Mouse (Mus musculus): ENCODE results near the gene Pepd.

Pepd gene

DNA sequence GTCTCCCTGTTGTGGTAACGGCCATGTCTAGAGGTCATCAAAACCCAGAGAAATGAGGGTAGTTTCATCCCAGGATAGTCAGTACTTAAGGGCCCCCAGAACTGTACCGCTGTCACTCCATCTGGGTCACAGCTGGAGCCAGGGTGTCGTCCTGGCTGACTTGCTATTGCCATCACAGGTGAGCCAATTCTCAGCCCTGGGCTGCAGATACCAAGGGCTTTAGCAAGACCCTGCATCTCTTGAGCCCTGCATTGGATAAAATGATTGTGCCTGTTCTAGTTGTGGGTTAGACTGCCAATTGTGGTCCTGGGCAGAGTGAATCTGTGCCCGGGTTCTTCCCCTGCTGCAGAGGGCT, 114.1 kb downstream of the Pepd start:
- no peak for DNase-seq (ENCODE audit: extremely low read depth, low read depth, low spot score)

DNA sequence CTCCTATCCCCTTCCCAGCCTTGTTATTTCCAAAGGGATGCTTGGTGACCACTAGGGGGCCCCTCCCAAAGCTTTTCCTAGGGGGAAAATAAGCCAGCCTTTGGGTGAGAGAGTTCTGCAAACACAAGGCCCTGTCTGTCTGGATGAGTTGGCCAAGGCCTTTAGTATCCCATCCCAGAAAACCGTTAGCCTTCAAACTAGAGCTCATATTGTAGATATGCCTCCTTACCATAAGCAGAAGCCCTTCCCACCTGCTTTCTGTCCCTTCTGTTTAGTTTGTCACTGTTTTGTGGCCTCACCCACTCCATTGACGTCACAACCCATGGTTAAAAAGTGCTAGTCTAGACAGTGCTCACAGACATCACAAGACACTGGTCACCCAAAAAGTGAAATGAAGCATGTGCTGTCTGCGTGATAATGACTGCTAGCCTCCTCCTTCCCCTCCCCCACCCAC, 114.7 kb downstream of the Pepd start:
- no peak for DNase-seq (ENCODE audit: extremely low read depth, low read depth, low spot score)

DNA sequence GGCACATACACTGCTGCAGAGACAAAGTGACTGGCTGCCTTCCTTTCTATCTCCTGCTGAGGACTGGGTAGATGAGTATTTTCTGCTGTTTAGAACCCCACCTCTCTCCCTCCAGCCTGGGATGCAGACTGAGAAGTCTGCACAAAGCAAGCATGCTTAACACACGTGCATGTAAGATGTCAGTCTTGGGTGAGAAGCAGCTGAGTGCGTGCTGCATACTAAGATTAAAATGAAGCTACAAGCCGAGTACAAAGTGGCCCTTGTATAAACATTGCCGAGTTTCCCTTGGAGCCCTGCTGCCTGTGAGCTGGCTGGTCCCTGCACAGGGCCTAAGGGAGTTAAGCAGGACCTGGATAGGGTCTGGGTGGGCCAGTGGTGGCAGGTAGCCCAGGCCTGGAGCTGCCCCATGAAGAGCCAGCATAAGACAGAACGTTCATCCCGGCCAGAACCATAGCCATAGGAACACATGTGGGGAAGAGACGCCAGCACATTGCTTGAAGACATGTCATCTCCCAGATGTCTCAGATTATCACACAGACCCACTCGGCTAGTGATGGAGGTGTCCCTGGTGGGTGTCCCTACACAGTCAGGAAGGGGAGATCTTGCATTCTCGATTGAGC, 115.7 kb downstream of the Pepd start:
- DNase-seq (ENCODE audit: extremely low read depth, low read depth, low spot score), result no peak

DNA sequence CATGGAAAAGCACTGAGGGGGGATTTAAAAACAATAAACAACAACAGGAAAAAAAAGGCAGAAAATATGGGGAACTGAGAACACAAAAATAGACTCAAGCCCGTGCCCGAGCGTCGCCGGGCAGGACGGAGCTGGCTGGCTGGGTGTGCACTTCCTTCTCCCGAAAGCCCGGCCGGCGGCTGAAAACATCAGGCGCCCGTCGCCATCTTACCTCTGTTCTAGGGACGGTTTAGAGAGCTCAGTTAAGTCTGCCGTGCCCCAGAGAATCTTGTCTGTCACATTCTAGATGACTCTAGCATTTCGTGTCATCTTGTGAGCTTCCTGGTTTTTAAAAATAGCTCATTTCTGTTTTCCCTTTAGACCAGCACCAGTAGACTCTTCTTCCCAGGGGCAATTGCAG, 116.4 kb downstream of the Pepd start:
- DNase-seq (ENCODE audit: extremely low read depth, low read depth, low spot score), result no peak

DNA sequence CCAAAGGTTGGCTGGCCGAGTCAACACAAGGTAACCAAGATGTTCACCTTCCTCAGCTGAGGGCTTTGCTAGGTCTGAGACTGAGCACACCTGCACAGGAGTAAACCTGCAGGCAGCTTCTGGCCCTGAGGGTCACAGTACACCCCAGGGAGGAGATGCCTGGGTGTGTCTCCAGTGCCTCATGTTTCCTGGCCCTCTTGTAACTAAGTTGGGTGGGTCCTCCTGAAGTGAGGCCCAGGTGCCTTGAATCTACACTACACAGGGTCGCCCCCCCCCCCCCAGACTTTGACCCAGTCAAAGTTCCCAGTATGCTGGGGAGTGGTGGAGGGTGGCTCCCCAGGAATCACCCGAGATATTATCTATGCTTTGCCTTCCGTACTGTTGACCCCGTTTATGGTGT, 117.0 kb downstream of the Pepd start:
- no peak for DNase-seq (ENCODE audit: extremely low read depth, low read depth, low spot score)

DNA sequence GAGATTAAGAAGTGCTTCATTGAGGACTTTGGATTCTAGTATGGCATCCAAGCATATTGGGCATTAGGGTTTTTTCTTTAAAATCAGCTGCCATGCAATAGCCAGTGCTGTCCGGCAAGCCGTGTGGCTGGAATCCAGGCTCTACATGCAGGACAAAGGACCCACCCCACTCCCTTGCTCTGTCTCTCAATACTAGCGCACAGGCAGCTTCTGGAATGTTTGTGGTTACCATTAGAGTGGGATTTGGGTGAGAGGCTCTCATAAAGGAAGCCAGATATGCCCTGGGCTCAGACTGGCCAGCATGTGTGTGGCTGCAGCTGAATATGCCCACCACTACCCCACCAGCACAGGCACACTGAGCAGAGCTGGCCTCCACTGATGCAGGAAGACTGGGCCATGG, 117.5 kb downstream of the Pepd start:
- no peak for DNase-seq (ENCODE audit: extremely low read depth, low read depth, low spot score)

DNA sequence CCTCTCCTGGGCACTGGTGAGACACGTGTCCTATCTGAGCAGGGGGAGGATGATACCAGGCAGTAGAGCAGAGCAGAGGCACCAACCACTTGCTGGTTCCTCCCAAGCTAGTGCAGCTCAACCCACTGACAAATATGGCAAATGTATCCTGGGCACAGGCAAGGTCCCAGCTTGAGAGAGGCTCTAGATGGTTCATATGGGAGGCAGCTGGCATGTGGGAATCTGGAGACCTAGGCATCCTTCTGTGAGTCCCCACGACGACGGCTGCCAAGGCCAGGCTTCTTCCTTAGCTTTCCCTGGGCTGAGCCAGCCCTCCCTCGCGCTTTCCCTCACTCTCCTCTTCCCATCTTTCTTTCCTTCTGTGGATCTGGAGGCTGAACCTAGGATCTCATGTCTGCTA, 118.4 kb downstream of the Pepd start:
- DNase-seq (ENCODE audit: extremely low read depth, low read depth, low spot score), result no peak

DNA sequence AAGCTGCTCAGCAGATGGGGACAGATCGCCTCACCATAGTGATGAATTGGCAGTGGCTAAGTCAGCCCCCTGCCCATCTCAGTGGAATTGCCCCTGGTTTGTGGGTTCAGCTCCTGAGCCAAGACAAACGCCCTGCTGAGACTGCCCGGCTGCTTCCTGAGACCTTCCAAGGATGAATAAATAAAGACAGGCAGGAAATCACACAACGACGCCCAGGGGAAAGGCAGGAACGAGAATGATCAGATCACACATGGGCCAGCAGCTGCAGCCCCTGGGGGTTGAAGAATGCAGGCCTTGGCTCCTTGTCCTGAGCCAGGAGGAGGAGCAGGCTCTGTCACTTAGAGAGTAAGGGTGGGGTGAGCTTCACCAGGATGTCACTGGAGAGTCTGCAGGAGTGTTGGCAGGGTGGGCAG, 123.0 kb downstream of the Pepd start:
- no peak for DNase-seq (ENCODE audit: extremely low read depth, low read depth, low spot score)

DNA sequence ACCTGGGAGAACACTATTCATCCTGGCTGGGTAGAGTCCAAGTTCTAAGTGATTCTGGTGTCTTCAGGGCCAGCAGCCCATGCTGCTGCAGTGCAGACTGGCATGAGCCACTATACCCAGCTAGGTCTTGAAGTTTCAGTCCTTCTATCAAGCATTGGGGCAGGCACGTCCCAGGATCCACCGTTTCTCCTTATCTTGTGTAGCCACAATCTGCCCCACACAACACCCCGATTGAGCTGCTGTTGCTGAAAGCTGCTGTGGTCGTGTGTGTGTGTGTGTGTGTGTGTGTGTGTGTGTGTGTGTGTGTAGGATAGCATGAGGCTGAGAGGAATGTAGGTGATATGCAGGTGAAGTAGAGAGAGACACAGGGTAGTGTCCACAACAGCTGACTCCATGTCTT, 123.4 kb downstream of the Pepd start:
- no peak for DNase-seq (ENCODE audit: extremely low read depth, low read depth, low spot score)

DNA sequence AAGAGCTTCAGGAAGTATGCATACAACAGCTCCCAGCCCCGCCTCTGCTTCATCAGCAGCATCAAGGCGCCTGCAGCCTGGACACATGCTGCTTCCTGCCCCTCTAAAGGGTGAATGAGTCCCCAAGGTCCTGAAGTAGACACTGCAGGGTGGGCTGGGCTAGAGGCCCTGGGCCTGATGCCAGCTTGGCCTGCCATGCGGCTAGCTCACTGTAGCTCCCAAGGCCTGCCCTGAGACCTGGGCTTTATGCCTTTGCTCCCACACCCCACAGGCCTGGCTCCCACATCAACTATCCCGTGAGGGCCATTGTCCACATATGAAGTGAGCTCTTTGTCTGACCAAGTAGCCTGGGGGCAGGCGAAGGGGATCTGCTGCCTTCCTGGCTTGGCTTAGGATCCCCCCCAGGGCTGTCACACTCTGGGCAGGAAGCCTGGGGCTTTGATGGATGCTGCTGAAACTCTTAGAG, 124.1 kb downstream of the Pepd start:
- no peak for DNase-seq (ENCODE audit: extremely low read depth, low read depth, low spot score)

DNA sequence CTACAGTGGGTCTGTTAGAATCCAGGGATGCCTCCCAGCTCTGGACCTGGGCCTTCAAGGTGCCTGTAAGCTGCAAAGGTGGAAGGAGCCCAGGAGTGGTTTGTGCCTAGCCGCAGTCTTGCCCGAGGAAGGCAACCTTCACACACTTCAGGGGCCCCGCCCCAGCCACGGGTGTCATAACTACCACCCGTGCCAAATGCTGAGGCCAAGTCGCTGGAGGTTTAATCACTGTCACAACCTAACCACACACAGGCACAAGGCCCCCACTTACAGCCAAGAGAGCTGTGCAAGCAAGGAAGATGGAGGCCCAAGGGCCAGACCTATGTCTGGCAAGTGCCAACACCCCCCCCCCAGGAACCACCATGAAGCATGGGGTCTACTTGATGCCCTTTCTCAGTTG, 125.2 kb downstream of the Pepd start:
- DNase-seq (ENCODE audit: extremely low read depth, low read depth, low spot score), result no peak

DNA sequence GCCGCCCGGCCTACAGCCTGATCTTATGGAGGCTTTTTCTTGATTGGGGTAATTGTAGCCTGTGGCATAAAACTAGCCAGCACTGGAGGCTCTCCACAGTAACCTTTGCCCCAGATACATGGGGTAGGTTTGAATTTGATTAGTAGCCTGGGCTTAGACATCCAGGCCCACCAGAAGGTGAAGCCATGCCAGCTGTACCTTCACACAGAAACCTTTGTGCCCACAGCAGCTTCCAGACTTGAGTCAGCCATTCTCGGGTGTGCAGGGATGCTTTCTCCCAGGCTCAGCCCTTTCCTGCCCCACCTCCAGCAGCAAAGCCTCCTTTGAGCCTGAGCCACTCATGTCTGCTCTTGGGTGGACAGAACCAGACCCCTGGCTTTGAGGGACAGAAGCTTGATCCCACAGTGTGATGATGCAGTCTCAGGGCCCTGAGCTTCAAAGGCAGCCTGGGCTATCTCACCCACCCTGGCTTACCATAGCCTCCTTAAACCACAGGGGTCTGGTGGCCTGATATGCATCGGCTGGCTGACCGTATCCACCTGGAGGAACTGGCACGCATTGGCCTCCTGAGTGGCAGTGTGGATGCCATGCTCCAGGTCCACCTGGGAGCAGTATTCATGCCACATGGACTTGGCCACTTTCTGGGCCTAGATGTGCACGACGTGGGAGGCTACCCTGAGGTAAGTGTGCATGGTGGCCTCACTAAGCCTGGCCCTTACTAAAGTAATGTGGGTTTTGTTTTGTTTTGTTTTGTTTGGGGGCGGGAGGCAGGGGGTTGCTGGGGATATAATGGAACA, 128.2 kb downstream of the Pepd start:
- no peak for DNase-seq (ENCODE audit: extremely low read depth, low read depth, low spot score)

DNA sequence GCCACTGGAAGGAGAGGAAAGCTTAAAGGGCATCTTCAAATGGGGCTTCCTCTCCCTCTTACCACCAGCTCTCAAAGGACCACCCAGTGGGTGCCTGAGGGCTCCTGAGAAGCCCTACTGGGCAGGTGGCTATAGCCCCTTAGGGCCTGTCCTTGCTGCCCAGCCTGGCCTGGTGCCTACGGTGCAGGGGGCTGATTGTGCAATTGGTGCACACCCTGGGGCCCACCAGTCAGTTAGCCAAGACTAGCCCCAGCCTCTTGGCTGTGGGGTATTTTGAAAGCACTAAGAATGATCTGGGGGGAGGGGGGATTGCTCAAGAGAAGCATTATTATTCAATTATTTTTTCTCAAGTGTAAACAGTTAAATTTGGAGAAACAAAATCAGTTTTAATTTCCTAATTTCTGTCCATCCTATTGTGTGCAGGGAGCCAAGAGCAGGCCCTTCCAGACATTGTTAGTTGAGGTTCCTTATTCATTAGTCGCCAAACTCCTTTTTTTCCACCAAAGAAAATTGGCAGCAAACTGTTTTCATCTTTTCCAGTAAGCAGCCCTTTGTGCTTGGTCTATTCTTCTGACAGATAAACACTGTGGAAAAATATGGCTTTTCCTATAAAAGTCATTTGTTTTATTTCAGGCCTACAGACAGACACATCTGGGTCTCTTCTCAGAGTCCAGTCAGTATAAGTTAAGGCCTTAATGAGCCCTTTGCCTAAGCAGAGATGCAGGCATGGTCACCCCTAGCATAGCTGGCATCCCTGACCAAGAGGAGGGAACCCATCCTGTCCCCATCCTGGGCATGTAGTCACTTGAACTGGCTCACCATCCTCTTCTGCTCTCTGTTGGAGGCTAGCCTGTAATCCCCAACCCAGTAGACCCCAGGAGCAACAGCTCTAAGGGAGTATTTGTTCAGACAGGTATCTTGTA, 129.4 kb downstream of the Pepd start:
- DNase-seq (ENCODE audit: extremely low read depth, low read depth, low spot score), result no peak

DNA sequence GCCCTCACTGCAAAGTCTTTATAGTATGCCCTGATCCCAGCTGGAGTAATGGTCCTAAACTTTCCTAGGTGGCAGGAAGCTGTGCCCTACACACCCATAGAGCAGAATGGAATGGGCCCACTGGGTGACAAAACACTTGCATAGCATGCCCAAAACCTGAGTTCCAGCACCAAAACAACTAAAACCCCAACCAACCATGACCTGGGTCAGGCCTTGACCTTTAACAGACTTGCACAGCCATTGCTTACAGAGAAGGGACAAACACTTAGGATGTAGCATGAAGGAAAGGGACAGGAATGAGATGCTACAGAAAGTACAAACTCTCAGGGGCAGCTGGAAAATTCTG, 130.0 kb downstream of the Pepd start:
- no peak for DNase-seq (ENCODE audit: extremely low read depth, low read depth, low spot score)

DNA sequence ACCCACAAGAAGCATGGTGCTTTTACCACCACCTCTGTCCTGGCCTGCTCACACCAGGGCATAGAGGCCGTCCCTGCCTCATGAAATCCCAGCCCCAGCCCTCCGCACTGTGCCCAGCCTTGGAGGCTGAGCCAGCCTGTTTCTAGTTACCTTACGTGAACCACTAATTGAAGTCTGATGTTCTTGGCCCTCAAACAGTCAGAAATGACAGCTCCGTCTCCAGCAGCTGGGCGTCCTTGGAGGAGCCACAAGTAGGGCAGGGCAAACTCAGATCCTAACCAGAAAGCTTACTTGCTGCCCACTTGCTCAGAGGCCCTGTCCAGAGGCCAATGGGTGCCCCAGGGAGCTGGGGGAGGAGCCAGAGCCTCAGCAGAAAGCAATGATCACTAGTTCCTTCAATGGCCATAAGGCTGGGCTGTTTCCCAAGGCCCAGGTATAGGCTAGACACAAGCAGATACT, 130.6 kb downstream of the Pepd start:
- no peak for DNase-seq (ENCODE audit: extremely low read depth, low read depth, low spot score)

DNA sequence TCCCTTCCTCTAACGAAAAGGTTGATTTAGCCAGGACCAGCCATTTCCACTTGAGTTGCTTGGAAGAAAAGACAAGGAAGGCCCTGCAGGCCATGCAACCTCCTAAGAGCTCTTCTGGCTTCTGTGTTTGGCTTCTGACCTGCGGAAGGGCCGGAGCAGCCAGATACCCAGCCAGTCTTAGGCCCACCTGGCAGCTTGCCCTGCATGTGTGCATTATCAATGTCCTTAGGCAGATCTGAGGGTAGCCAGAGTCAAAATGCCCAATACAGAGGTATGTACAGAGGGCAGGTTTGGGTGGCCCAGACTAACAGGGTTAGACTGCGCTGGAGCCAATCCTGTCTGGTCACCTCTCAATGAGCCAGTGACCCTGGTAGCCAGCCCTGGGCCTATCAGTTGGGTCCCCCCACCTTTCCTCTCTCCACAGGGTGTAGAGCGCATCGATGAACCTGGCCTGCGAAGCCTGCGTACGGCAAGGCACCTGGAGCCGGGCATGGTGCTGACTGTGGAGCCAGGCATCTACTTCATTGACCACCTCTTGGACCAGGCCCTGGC, 131.2 kb downstream of the Pepd start:
- DNase-seq (ENCODE audit: extremely low read depth, low read depth, low spot score), result no peak

DNA sequence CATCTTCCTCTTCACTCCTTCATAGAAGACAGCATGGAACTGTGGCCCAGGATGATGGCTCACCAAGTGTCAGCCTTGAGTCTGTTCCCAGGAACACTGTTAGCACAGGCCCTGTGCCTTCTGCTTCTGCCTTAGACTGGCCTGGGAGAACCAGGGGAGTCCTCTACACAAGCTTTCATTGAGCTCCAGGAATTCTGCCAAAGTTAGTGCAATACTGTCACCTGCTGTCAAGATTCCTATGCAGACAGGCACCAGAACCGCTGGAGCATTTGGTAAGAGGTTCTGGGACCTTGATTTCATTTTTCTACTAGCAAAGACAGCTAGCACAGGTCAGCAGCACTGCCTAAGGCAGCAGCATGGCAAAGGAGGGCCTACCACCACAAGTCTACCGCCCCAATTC, 132.5 kb downstream of the Pepd start:
- DNase-seq (ENCODE audit: extremely low read depth, low read depth, low spot score), result no peak

DNA sequence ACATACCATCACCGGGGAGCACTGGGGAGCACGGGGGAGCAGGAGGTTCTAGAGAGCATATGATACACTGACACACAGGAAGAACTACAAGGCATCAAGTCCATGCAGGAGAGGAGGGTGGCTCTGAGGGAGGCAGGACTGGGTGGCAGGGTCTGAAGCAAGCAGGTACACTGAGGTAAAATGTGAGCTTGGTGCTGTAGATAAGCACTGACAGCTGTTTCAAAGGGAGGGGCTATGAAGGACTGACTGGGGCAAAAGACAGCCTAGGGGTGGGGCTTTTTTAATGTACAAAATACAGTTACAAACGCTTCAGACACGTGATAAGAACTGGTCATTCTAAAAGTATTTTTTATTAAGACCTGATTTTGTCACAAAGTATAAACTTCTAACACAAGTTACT, 133.9 kb downstream of the Pepd start:
- no peak for DNase-seq (ENCODE audit: extremely low read depth, low read depth, low spot score)

DNA sequence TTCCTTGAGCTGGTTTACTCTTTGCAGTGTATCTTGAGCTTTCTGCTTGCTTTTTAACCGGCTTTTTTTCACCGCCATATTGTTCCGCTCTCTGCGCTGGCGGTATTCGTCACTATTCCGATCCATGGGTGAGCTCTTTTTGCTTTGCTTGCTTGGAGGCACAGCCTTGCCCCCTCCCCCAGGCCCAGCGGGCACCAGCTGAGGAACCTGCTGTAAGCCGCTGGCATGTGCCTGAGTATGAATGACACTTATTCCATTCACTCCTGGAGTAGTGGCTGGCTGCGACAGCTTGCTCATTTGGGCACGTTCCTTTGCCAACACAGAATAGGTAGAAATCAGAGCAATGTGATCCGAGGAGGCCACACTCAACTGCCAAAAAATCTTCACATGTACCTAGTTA, 138.4 kb downstream of the Pepd start:
- DNase-seq (ENCODE audit: extremely low read depth, low read depth, low spot score), result no peak

DNA sequence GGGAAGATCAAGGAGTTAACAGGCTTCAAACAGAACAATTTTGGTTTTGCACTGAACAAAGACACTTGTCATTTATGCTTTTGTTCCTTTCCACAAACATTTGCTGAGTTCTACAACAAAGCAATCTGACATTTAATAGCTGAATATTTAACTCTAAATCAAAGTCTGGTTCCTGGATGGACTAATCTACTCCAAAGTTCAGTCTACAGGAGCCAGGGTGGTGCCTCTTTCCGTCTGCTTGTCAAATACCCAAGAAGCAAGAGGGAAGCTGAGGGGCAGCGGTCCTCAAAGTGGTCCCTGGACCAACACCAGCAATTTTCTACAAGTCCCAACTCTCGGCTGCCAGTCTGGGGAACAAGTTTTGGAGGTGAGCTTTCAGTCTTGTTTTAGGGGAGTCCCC, 141.0 kb downstream of the Pepd start:
- no peak for DNase-seq (ENCODE audit: extremely low read depth, low read depth, low spot score)

DNA sequence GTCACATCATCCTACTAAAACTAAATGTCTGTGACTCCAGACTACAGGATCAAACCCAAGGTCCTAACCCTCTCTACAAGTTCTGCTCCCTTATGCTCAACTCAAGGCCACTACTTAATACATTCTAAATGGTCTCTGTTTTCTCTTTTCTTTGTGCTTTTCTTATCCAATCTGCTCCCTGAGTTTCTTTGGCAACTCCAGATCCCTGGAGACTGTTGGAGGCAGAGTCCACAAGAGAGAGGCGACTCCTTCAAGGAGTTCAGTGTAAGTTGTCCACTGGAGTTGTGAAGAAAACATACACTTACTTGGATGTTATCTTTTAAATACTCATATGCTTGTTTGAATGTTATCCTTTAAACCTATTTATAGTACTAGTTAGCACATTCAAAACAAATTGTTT, 142.1 kb downstream of the Pepd start:
- DNase-seq (ENCODE audit: extremely low read depth, low read depth, low spot score), result no peak

All from fat pad, adult 2 months (tissue).